In the genomic region with DNA sequence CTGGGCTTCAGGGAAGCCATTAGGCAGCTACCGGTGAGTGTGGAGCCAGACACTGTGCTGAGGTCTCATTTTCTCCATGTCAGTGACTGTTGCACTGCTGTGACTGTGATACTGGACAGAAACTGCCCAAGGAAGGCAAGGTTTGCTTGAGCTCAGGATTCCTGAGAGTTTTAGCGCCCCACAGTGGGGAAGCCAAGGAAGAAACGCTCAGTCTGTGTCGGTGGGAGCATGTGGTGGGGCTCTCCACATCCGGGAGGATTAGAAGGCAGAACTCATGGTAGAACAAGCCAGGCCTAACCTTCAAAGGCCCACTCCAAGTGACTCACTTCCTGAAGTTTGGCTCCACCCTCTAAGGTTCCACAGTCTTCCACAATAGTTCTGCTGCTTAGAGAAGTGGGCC, we compare ENCODE assay signal across 8 mouse cellular contexts. TPM values are rescaled to one million over a fixed set of nuclear protein-coding genes. Genes with fewer than 3 reads are reported as not detected.
A peak's percentile ranks its signal among the peaks of the same experiment; 100 is the strongest.
DNase-seq lines count a peak whose midpoint lies in the region; ATAC-seq and TF ChIP-seq lines count a peak whose summit lies in the region.

No protein-coding gene starts in this region.

- peak; percentile 61 for TF ChIP-seq CTCF in ES-Bruce4 (IDR thresholded peaks at IDR 0.05; ENCODE audit: low read depth, low read length)

- no peak for TF ChIP-seq EP300 in ES-Bruce4 (IDR thresholded peaks at IDR 0.05; ENCODE audit: insufficient read depth, low read depth, low read length)

- H3K4me3 ChIP-seq in ES-Bruce4 (ENCODE audit: low read depth, low read length) = no peak overlapping the region

- TF ChIP-seq POLR2A in ES-Bruce4 (IDR thresholded peaks at IDR 0.05; ENCODE audit: insufficient read depth, low read length) = no peak

- intact Hi-C loops in left cerebral cortex, postnatal 4 days (cut with DNase I) = no loop called here

- no peaks in the 10 kb centered on the region for H3K27me3 ChIP-seq in ES-Bruce4 (ENCODE audit: control insufficient read depth, insufficient read depth, low read length, poor library complexity, severe bottlenecking)

- H3K9me3 ChIP-seq in ES-Bruce4 (replicated peaks; ENCODE audit: control insufficient read depth, insufficient read depth, low read length, poor library complexity, severe bottlenecking) = no peaks in the 10 kb centered on the region

- no peaks in the 10 kb centered on the region for H3K4me1 ChIP-seq in ES-Bruce4 (ENCODE audit: control insufficient read depth, insufficient read depth, low read length)

- H3K27ac ChIP-seq in ES-Bruce4 (ENCODE audit: insufficient read depth, low read length) = no peak overlapping the region

- ATAC-seq in granulocyte monocyte progenitor cell, adult 5-6 weeks (replicated peaks; ENCODE audit: poor library complexity, severe bottlenecking) = peak; percentile 83

- DNase-seq in left cerebral cortex, adult 18-20 months (ENCODE audit: low spot score in 2 of 2) = peak; percentile 50 to 56
- no peak for DNase-seq in left cerebral cortex, adult 11 months (ENCODE audit: low spot score)
- DNase-seq in cerebellum, adult 8-10 months = peak; percentile 76
- peak; percentile 71 for DNase-seq in left cerebral cortex, postnatal 4 days
- DNase-seq in right cerebral cortex, postnatal 10 days (ENCODE audit: low spot score in 2 of 2) = peak; percentile 48 to 77
- no peak for DNase-seq in adipocyte (ENCODE audit: low spot score)

- H3K9ac ChIP-seq in ES-Bruce4 (ENCODE audit: low read depth, poor library complexity, severe bottlenecking) = no peak overlapping the region

- H3K36me3 ChIP-seq in ES-Bruce4 (ENCODE audit: control insufficient read depth, insufficient read depth, low read length, poor library complexity, severe bottlenecking) = no peaks in the 10 kb centered on the region

RNA-seq across cellular contexts. Expression of a gene that starts 55.6 kb away (rescaled TPM):
- 10 to 100 TPM; 55.2 to 58.5 TPM for total RNA-seq in left cerebral cortex, adult 18-20 months (2021)
- polyA plus RNA-seq in ES-Bruce4 (2011; ENCODE audit: insufficient read depth, insufficient read length, low read depth, missing spikeins) = 46.1 and 49.2 TPM in 2 replicates
- total RNA-seq in granulocyte monocyte progenitor cell, adult 5-6 weeks (2014; fragmentation: Nextera tagmentation) = 12.3 and 14.4 TPM in 2 replicates
- 20.1 and 29.9 TPM in 2 replicates for total RNA-seq in granulocyte monocyte progenitor cell, adult 5-6 weeks (2017)
- 10 to 100 TPM; 64.0 to 65.0 TPM for total RNA-seq in left cerebral cortex, postnatal 4 days (2021)

Comparison
In these comparisons a context has a peak if more than half of its experiments do, and no peak if none do; other contexts are left out.
1. DNase-seq: peak in left cerebral cortex, adult 18-20 months (2 of 2), cerebellum, adult 8-10 months (single experiment), left cerebral cortex, postnatal 4 days (single experiment) and right cerebral cortex, postnatal 10 days (2 of 2); none in left cerebral cortex, adult 11 months (single experiment) and adipocyte (single experiment).